Mouse (Mus musculus) lung, postnatal 14 days (tissue): ENCODE results near the gene Defb28.

Experiments
- DNase-seq: peaks from one replicate; pipeline ENCODE4 v3.0.0; 2021

The Defb28 gene

DNA sequence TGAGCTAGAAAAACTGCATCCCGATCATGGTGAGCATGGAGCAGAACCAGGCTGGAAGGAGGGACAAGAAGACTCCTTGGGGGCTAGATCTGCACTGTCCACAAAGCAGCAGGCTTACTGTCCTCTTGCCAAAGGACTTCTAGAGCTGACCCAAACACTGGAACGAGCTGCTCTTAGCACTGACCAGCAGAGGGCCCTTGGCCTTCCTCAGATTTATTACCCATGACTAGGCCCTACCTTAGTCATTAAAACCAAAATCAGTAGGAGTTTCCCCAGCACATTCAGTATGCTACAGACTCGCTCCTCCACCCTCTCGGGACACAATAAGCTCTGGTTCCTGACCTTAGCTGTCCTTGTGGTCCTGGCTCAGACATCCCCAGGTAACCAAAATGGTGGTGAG lies at the start of gene Defb28:
TSS of gene Defb28 (plus strand) at position 275 of the 400 bp plus-strand sequence.
- no peak for DNase-seq

- DNase-seq = peak; percentile 51
Measured at GRCm38 (mm10) chr2:152470973-152471372, 47.1 kb upstream of the Defb28 start.

DNA sequence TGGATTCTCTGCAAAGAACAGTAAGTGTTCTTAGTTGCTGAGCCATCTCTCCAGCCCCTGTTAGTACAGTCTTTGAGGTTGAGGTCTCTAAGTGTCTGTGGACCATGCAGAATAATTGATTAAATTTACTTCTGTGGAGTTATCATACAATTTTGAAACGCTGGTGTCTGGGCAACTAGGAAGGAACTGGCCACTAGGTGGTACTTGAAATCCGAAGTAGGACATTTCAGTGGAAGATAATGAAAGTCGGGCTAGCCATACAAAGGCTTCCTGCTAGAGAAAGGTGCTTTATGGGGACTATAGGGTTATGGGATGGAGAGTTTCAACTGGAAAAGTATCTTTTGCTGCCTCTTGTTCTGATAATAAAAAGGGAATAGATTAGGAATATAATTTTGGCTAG lies 45.6 kb upstream of the Defb28 start:
- DNase-seq = no peak

GRCm38 (mm10) chr2:152476763-152477162 lies 41.3 kb upstream of the Defb28 start, which contains the start of gene Defb20:
Gene Defb20 (plus strand): TSS chr2:152477063.
- no peak for DNase-seq

DNA sequence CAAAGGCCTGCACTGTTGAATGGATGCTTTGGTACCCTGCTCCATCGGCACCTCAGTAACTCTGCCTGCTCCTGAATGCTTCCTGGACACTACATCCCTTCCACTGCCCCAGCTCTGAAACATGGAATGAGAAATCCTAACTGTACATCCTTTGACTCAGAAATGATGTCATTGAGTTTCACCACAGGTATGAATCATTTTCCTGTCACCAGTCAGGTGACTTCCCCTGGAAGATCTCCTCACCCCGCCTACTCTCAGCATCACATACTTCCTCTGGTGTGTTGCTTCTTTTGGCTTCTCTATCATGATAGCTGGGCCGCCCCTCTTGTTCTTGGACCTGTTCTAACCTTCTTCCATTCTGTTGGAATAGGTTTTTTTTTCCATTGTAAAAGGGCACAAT lies 37.2 kb upstream of the Defb28 start:
- no peak for DNase-seq

DNA sequence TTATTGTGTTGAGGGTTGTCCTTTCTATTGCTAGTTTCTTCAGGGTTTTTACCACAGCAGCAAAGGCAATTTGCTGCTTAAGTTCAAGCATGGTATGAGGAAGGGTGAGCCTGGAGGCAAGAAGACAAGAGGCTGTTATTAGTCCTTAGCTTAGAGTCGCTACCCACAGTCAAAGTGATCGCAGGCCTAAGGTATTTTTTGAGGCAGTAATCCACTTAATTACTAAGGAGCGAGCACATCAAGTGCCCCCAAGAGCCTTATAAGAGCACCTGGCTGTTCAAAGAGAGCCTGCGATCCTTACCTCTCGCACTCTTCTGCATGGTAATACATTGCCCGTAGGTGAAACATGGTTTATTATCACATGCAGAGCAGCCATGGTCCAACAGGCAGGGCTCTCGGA lies 36.3 kb upstream of the Defb28 start:
- no peak for DNase-seq

DNA sequence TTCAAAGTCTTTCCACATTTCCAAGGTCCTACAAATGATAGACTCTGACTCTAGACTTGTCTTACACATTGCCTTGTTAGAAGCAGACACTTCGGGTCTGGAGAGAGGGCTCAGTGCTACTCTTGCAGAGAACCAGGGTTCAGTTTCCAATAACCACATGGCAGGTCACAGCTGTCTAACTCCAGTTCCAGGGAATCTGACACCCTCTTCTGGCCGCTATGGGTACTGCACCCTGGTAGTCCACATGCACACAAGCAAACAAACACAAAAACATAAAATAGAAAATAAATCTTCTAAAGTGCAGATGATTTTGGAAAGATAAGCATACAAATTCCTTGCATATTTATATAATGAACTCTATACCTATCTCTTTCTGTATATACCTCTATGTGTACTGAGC lies 31.0 kb upstream of the Defb28 start:
- no peak for DNase-seq

GRCm38 (mm10) chr2:152490038-152490437 lies 28.0 kb upstream of the Defb28 start, which contains the start of gene Defb22:
Gene Defb22 (minus strand): TSS chr2:152490138.
- no peak for DNase-seq

DNA sequence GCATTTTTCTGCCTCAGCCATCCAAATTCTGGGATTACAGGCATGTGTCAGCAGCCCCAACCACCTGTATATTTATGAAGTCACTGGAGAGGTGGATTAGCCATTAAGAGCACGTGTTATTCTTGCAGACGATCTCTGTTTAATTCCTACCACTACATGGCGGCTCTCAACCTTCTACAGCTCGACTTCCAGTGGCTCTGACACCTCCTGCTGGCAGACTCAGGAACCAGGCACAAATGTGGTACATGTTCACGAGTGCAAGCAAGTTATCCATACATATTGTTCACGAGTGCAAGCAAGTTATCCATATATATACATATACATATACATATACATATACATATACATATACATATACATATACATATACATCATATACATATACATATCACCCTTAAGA lies 24.9 kb upstream of the Defb28 start:
- no peak for DNase-seq

- DNase-seq = no peak
Measured at GRCm38 (mm10) chr2:152498020-152498419, 20.0 kb upstream of the Defb28 start.

DNA sequence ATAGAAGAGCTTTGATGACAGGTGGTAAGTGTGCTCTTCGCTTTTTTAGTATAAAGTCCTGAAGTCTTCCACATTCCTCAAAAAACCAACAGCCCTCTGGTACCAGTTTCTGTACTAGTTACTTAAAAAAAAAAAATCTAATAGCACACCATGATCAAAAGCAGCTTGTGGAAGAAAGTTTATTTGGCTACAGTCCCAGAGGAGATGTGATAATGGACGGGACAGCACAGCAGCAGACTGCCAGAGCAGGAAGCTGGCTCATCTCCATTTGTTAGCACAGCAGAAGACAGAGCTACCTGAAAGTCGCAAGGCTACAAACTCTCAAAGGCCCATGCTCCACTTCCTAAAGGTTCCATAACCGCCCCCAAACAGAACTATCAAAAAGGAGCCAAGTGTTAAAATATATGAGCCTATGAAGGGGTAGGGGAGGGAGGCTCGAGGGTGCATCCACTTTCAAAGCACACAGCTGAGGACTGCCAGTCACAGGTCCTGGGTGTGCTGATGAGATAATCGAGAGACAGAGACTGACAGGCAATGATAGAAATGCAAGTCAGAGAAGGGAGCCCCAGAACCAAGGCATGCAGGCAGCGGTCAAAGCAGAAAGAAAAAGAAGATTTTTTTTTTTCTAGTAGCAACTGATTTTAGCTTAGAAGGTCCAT lies 17.7 kb upstream of the Defb28 start:
- no peak for DNase-seq

- no peak for DNase-seq
Measured at GRCm38 (mm10) chr2:152500863-152501229, 17.2 kb upstream of the Defb28 start.

- no peak for DNase-seq
Measured at GRCm38 (mm10) chr2:152503950-152504349, 14.1 kb upstream of the Defb28 start.

DNA sequence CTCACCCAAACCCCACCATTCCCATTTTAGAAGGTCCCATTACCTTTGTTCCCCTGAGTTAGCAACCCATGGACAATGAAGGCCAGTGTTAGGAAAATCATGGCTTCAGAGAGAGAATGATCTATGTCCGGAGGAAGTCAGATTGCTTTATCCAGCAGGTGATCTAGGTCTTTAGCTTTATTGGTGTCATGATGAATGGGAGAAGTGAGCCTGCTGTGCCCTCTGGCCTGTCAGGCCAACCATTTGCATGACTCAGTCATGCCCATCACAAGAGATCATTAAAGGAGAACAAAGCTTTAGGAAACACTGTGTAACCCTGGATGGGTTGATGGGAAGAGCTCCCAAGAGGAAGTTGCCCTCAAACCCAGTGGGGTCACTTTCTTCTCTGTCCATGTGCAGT lies 6.5 kb upstream of the Defb28 start, which contains the start of gene Defb26:
TSS of gene Defb26 (minus strand) at position 101 of the 400 bp plus-strand sequence.
- DNase-seq = no peak

DNA sequence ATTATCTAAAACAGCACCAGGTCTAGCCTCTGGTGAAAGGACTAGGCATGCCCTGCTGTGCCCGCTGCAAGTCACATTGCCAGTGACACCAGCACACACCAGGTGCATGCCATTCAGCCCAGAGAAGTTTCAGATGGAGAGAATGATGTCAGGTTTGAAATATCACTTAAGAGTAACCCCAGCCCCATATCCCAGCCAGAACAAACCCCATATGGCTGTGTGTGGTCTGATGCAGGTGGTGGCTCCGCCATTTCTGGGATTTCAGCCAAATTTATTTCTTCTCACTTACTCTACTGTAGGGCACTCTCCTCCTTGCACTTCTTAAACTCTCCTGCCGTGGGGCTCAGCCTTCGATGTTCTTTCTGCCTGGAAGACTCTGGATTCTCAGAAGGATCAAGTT lies 2.0 kb upstream of the Defb28 start:
- no peak for DNase-seq

DNA sequence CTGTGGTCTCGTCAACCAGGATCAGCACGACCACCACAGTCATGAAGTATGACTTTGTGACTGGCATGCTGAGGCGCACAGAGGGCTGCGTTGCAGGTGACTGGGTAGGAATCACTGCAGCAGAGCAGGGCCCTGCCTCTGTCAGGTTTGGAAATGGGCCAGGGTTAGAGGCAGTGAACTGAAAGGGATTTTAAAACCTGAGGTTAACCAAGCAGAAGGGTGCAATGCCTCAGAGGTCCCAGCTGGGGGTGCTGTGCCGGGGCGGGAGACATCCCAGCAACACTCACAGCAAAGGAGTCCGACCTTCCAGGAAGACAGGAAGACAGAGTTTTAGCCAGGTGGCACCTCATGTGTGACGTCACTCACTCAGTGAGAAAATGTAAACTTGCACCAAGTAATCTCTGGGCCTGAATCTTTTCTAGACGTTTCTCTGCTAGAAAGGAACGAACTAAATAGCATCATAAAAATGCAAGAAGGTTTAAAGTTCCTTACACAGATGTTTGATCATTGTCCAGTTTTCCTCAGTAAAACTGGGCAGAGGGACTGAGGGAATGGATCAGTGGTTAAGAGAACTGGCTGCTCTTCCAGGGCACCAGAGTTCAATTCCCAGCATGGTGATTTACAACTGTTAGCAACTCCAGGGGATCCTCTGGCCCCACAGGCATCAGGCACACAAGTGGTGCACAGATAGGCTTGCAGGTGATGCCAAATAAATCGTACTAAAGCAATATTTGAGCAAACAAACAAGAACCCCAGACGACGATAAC lies 22.1 kb downstream of the Defb28 start, which contains the start of gene Defb29:
TSS of gene Defb29 (minus strand) at position 155 of the 767 bp plus-strand sequence.
- DNase-seq = no peak

- DNase-seq = no peak
Measured at GRCm38 (mm10) chr2:152541979-152542378, 23.9 kb downstream of the Defb28 start.

DNA sequence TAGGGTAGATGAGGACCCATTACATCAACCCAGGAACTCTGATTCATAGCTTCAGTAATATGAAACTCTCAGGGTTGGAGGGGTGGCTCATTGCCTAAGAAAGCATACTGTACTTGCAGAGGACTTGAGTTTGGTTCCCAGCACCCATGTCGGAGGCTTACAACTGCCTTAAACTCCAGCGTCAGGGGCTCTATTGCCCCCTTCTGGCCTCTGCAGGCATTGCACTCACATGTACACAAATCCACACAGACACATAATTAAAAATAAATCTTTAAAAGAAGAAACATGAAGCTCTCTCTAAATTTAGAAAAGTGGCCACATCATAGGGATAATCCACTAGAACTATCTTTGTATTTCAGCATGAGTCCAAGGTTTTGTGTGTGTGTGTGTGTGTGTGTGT lies 24.8 kb downstream of the Defb28 start:
- no peak for DNase-seq

DNA sequence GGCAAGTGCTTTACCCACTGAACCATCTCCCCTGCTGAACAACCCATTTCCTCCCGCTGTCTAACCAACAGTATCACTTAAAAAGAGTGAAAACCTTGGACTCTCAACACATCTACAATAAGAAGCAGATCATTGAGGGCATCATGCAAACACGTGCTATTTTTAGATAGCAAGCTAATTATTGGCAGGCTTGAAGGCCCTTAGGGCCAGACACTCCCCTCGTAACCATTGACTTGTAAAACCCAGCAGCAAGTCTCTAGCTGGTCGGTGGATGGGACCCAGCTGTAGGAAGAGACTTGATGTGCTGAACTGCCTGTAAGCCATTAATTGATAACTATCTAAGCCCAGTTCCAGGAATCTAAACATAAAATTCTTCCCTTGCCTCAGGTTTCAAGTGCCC lies 25.4 kb downstream of the Defb28 start:
- no peak for DNase-seq

GRCm38 (mm10) chr2:152544691-152545090 lies 26.6 kb downstream of the Defb28 start:
- DNase-seq = peak; percentile 35

DNA sequence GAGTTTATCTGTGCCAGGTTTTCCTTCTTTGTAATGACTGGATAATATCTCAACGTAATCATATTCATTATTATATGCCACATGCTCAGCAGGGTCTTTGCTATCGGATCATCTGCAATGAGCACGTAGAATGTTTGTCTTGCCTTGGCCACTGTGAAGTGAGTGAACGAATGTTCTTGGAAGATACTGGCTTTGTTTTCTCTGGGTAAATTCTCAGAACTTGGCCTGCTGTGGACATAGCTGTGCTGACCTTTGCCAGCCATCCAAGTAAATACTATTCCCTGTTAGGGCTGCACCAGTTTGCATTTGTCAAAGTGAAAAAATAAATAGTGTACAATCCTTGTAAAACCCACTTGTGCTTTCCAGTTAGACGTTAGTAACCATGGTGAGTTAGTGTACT lies 30.1 kb downstream of the Defb28 start:
- no peak for DNase-seq

DNA sequence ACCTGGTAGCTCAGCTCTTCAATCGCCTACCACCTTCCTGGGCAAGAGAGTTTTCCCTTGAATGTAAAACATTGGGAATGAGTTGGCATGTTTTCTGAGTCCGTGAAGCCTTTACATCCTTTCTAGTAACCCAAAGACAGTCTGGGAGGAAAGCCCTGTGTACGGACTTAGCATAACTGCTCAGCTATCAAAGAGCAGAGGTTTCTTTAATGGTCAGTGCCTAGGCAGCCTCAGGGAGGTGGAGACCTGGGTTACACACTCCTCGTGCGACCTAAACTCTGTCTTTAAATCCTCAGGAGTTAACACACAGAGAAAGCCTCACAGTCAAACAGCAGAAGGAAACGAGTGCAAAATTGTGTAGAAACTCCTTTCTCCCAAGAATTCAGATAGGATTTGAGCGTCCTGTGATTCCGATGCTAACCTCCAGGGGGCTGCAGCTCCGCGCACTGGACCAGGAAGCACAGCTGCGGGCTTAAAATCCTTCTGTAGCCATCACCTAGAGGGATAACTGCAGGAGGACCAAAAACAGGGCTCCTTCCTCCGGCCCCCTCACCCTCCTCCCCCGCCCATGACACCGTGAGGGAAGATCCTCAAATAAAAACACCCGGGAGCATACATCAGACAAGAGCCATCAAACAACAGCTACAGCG lies 35.8 kb downstream of the Defb28 start:
- DNase-seq = peak; percentile 52

DNA sequence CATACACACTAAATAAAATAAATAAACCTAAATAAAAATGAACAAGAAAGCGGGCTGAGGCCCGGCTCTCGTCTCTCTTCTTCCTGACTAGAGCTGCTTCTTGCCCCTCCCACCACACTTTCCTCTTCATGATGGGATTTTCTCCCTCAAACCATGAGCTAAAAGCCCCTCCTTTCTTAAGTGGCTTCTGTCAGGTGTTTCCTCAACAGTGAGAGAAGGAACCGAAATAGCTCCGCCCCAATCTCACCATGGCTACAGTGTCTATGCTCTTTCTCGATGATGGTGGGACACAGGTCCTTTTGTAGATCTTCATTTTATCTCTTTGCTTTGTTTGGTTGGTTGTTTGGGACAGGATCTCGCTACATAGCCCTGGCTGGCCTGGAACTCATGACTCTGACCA lies 38.6 kb downstream of the Defb28 start:
- no peak for DNase-seq

GRCm38 (mm10) chr2:152569038-152569437 lies 51.0 kb downstream of the Defb28 start, which contains the start of gene Gm17416:
Gene Gm17416 (plus strand): TSS chr2:152569338.
- no peak for DNase-seq
